Mouse (Mus musculus): Measurements from ENCODE around the gene Sp4. TPM values are rescaled to one million over a fixed set of nuclear protein-coding genes. Genes with fewer than 3 reads are reported as not detected.

The Sp4 gene
- 11.4 and 12.0 TPM in 2 replicates for polyA plus RNA-seq (2014; fragmentation: Nextera tagmentation; extraction: Ambion mirVana)

- Histone ChIP-seq H3K9ac (peak within 1 kb of the TSS; percentile 80), H3K4me2 (peak within 1 kb of the TSS; percentile 73), H3K36me3 (ENCODE audit: insufficient read depth) (no peaks in the 10 kb centered on the region), H3K4me1 (ENCODE audit: insufficient read depth) (peaks cover 8% of the 10 kb centered on the region; the same call in 1 of the 2 replicates), H3K4me3 (ENCODE audit: low read depth, low read length) (peak within 1 kb of the TSS; percentile 77), H3K9me3 (ENCODE audit: low read depth, low read length) (no peaks in the 10 kb centered on the region), H3K27me3 (ENCODE audit: insufficient read depth, low read length) (no peaks in the 10 kb centered on the region), H3K27ac (ENCODE audit: low read depth) (peak within 1 kb of the TSS; percentile 97)
- peak; percentile 96 for DNase-seq
- TF ChIP-seq CTCF (IDR thresholded peaks at IDR 0.05; ENCODE audit: low read depth), result no peak
- WGBS, result under 1% methylated on average over 72 of the region's 78 CpGs
- ATAC-seq (ENCODE audit: insufficient read depth), result peak; percentile 90
Measured at GRCm38 (mm10) chr12:118301072-118301865, at the start of gene Sp4. Gene Sp4, minus strand, starts transcription at chr12:118301440.

- no peaks in the 10 kb centered on the region for H3K36me3 ChIP-seq (ENCODE audit: insufficient read depth)
- DNase-seq (no peak), ATAC-seq (ENCODE audit: insufficient read depth) (no peak)
- TF ChIP-seq CTCF (IDR thresholded peaks at IDR 0.05; ENCODE audit: low read depth), result no peak
- H3K4me1 ChIP-seq (ENCODE audit: insufficient read depth), result no peaks in the 10 kb centered on the region
- no peak overlapping the region for H3K27ac ChIP-seq (ENCODE audit: low read depth)
- no peaks in the 10 kb centered on the region for H3K9me3 ChIP-seq (ENCODE audit: low read depth, low read length)
- H3K4me2 ChIP-seq, result no peak overlapping the region
- WGBS, result 57% methylated on average over 2 of the region's 2 CpGs
- no peak overlapping the region for H3K9ac ChIP-seq
- H3K4me3 ChIP-seq (ENCODE audit: low read depth, low read length), result no peak overlapping the region
- no peaks in the 10 kb centered on the region for H3K27me3 ChIP-seq (ENCODE audit: insufficient read depth, low read length)
Measured at GRCm38 (mm10) chr12:118339107-118339506, 37.9 kb upstream of the Sp4 start.

GRCm38 (mm10) chr12:118338243-118338642 is 37.0 kb upstream of the Sp4 start:
- Histone ChIP-seq H3K4me1 (ENCODE audit: insufficient read depth) (no peaks in the 10 kb centered on the region), H3K36me3 (ENCODE audit: insufficient read depth) (no peaks in the 10 kb centered on the region), H3K27me3 (ENCODE audit: insufficient read depth, low read length) (no peaks in the 10 kb centered on the region), H3K4me3 (ENCODE audit: low read depth, low read length) (no peak overlapping the region), H3K9ac (no peak overlapping the region), H3K4me2 (no peak overlapping the region), H3K27ac (ENCODE audit: low read depth) (no peak overlapping the region), H3K9me3 (ENCODE audit: low read depth, low read length) (no peaks in the 10 kb centered on the region)
- WGBS, result 54% methylated on average over 2 of the region's 2 CpGs
- TF ChIP-seq CTCF (IDR thresholded peaks at IDR 0.05; ENCODE audit: low read depth), result no peak
- ATAC-seq (ENCODE audit: insufficient read depth) (no peak), DNase-seq (no peak)

GRCm38 (mm10) chr12:118337291-118337690 is 36.1 kb upstream of the Sp4 start:
- DNase-seq, result peak; percentile 54
- H3K27ac ChIP-seq (ENCODE audit: low read depth), result no peak overlapping the region
- TF ChIP-seq CTCF (IDR thresholded peaks at IDR 0.05; ENCODE audit: low read depth), result no peak
- 54% methylated on average over 3 of the region's 3 CpGs for WGBS
- no peak overlapping the region for H3K4me3 ChIP-seq (ENCODE audit: low read depth, low read length)
- no peaks in the 10 kb centered on the region for H3K36me3 ChIP-seq (ENCODE audit: insufficient read depth)
- H3K9me3 ChIP-seq (ENCODE audit: low read depth, low read length), result no peaks in the 10 kb centered on the region
- H3K9ac ChIP-seq, result no peak overlapping the region
- ATAC-seq (ENCODE audit: insufficient read depth), result no peak
- H3K4me1 ChIP-seq (ENCODE audit: insufficient read depth), result no peaks in the 10 kb centered on the region
- H3K27me3 ChIP-seq (ENCODE audit: insufficient read depth, low read length), result no peaks in the 10 kb centered on the region
- H3K4me2 ChIP-seq, result no peak overlapping the region

GRCm38 (mm10) chr12:118328739-118329249 is 27.6 kb upstream of the Sp4 start:
- 82% methylated on average over 6 of the region's 6 CpGs for WGBS
- Histone ChIP-seq H3K27ac (ENCODE audit: low read depth) (no peak overlapping the region), H3K4me2 (no peak overlapping the region), H3K4me1 (ENCODE audit: insufficient read depth) (no peaks in the 10 kb centered on the region), H3K4me3 (ENCODE audit: low read depth, low read length) (no peak overlapping the region), H3K36me3 (ENCODE audit: insufficient read depth) (no peaks in the 10 kb centered on the region), H3K9ac (no peak overlapping the region), H3K9me3 (ENCODE audit: low read depth, low read length) (no peaks in the 10 kb centered on the region), H3K27me3 (ENCODE audit: insufficient read depth, low read length) (no peaks in the 10 kb centered on the region)
- DNase-seq (no peak), ATAC-seq (ENCODE audit: insufficient read depth) (no peak)
- no peak for TF ChIP-seq CTCF (IDR thresholded peaks at IDR 0.05; ENCODE audit: low read depth)

- H3K9ac ChIP-seq, result no peak overlapping the region
- DNase-seq, result no peak
- WGBS, result 82% methylated on average over 2 of the region's 2 CpGs
- H3K4me3 ChIP-seq (ENCODE audit: low read depth, low read length), result no peak overlapping the region
- H3K36me3 ChIP-seq (ENCODE audit: insufficient read depth), result no peaks in the 10 kb centered on the region
- no peaks in the 10 kb centered on the region for H3K4me1 ChIP-seq (ENCODE audit: insufficient read depth)
- no peaks in the 10 kb centered on the region for H3K27me3 ChIP-seq (ENCODE audit: insufficient read depth, low read length)
- ATAC-seq (ENCODE audit: insufficient read depth), result no peak
- H3K9me3 ChIP-seq (ENCODE audit: low read depth, low read length), result no peaks in the 10 kb centered on the region
- no peak overlapping the region for H3K4me2 ChIP-seq
- no peak for TF ChIP-seq CTCF (IDR thresholded peaks at IDR 0.05; ENCODE audit: low read depth)
- H3K27ac ChIP-seq (ENCODE audit: low read depth), result no peak overlapping the region
Measured at GRCm38 (mm10) chr12:118327566-118327965, 26.3 kb upstream of the Sp4 start.

GRCm38 (mm10) chr12:118326161-118326560 is 24.9 kb upstream of the Sp4 start:
- Histone ChIP-seq H3K27ac (ENCODE audit: low read depth) (no peak overlapping the region), H3K4me1 (ENCODE audit: insufficient read depth) (no peaks in the 10 kb centered on the region), H3K9ac (no peak overlapping the region), H3K4me3 (ENCODE audit: low read depth, low read length) (no peak overlapping the region), H3K9me3 (ENCODE audit: low read depth, low read length) (no peaks in the 10 kb centered on the region), H3K36me3 (ENCODE audit: insufficient read depth) (no peaks in the 10 kb centered on the region), H3K4me2 (no peak overlapping the region), H3K27me3 (ENCODE audit: insufficient read depth, low read length) (no peaks in the 10 kb centered on the region)
- DNase-seq (no peak), ATAC-seq (ENCODE audit: insufficient read depth) (no peak)
- 63% methylated on average over 2 of the region's 2 CpGs for WGBS
- no peak for TF ChIP-seq CTCF (IDR thresholded peaks at IDR 0.05; ENCODE audit: low read depth)

Measured in lung, embryonic 14.5 days (tissue).